Mouse (Mus musculus): ENCODE measurements around the gene Maneal.

The Maneal gene

DNA sequence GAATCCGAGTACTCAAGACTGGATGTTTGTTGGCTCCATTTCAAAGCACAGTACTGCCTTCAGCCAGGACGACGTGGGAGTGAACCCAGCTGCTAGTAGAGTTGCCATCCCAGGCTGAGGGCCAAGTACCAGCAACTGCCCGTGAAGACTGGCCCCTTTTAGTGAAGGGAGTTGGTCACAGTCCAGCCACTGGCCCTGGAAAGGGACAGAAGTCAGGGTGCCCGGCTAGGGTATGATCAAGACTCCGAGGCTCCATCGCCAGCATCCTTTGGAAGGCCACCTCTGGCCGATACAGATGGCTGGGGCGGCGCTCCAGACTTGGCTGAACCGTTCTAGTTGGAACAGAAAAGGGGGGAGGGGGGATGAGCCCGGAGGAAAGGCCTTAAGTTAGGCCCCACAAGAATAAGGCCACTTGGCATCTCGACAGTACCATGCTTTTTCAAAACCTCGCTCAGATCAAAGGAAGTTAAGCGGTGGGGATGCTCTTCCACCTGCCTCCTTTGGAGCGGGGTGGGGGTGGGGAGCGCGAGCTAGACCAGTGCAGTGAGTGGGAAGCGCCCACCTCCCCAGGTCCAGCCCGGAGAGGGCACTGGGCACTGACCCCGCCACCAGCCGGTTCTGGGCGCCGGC lies 12.2 kb downstream of the Maneal start:
- DNase-seq (ENCODE audit: low read depth, low spot score), result no peak

DNA sequence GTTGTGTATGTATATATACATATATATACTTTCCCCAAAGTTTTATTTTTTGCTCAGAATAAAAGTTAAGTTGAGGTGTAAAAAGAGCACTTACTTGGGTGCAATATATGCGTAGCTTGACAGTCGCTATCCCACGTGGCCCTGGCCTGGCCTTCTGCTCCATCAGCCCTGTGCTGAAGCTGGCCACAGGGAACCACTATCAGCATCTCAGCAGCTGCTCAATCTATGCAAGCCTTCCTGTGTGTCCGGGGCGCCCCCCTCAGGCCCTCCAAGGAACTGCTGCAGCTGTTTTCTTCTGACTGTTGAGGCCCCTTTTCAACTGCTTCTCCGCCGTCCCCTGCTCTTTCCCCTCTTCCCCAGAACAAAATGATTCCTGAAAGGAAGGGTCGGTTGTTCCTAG lies 14.4 kb downstream of the Maneal start:
- DNase-seq (ENCODE audit: low read depth, low spot score), result peak; percentile 83

DNA sequence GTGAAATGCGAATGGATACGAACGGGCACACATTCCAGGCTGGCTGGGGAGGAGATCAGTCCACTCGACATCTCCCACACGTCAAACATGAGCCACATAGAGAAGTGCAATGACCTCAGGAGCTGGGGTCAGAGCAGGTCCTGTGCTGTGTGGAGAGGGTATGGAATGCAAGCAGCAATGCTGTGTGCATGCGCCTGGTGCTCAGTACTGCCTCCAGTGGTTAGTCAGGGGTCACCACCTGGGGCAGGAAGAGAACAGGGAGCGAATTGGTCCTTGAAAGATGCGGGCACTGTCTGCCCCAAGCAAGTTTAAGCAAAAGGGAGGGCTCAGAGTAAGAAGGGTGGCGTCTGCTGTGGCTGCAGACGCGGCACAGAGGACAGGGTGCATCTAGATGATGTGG lies 18.5 kb downstream of the Maneal start:
- peak; percentile 70 for DNase-seq (ENCODE audit: low read depth, low spot score)

DNA sequence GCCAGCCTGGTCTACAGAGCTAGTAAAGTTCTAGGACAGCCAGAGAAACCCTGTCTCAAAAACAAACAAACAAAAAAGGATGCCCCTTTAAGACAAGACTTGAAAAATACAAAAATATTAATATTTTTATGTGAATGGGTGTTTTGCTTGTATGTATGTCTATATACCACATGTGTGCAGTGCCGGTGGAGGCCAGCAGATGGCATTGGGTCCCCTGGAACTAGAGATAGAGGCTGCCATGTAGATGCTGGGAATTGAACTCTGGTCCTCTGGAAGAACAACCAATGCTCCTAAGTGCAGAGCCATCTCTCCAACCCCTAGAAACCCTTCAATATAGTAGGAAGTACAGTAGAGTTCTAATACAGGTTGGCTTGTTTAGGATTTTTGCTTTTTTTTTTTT lies 21.0 kb downstream of the Maneal start:
- DNase-seq (ENCODE audit: low read depth, low spot score), result peak; percentile 47

DNA sequence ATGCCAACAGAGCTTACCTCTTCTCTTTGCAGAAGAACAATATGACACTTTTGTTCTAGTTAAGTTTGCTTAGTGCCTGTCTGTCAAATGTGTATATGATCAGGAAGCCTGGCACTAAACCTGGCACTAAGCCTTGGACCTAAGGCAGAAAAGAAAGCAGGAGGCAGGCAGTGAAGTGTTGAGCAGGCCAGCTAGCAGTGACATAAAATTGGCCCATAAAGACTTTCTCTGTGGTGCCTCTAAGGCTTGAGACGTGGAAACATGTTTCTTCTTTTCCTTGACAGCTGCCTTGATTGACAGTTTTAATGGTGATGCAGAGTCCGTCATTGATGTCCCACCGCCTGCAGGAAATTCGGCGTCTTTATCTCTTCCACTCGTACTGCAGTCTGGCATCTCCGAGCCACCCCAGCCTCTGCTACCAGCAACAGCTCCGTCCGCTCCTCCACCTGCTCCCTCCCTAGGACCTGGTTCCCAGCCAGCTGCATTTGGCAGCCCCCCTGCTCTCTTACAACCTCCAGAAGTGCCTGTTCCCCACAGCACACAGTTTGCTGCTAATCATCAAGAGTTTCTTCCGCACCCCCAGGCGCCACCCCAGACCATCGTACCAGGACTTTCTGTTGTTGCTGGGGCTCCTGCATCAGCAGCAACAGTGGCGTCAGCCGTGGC lies 23.8 kb downstream of the Maneal start:
- DNase-seq (ENCODE audit: low read depth, low spot score), result no peak

DNA sequence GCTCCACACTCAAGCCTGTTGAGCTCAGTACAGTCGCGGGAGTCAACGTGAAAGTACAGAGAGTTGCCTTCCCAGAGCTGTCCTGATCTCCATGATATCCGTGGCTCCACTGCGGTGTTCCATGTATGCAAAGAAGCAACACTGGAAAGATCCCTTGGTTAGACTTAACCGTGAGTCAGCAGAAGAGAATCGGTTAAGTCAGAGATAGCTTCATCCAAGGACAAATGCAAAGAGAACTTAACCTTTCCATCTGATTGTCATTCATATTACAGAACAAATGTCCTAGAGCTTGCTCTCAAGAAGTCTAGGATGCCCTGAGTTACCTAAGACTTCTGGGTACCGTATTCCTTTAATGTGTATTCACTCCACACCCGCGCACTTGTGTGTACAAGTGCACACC lies 29.2 kb downstream of the Maneal start:
- no peak for DNase-seq (ENCODE audit: low read depth, low spot score)

DNA sequence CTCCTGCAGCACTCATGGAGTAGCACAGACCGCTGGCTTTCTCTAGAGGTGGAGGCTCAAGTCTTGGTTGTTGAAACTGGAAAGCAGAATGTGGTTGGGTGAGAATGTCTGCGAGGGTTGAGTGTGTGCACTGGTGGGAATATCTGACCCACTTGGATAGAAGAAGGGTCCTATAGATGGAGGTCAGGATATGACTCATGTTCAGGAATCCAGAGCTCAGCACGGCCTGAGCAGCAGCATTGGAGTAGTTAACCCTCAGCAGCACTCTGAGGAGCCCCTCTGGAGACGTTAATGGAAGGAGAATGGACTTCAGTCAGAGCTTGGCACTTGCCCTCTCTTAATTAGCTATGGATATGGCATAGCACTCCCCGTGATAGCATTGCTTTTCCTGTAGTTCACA lies 32.3 kb downstream of the Maneal start:
- no peak for DNase-seq (ENCODE audit: low read depth, low spot score)

DNA sequence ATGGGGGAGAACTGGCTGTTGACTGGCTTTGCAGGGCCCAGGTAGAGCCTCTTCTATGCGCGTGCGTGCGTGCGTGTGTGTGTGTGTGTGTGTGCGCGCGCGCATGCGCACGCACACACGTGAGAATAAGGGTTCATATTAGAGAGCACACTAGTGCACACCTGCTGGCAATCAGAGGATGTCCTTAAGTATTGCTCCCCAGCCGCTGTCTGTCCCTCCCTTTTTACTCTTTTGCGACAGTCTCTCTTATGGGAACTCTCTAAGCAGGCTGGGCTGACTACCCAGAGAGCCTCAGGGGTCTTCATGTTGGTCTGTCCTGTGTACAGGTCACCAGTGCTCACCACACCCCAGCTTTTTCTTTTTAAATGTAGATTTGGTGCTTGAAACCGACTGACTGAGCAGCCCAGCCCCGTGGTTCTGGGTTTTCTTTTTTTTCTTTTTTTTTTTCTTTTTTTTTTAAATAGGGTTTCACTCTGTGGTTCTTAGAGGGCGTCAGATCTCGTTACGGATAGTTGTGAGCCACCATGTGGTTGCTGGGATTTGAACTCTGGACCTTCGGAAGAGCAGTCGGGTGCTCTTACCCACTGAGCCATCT lies 36.5 kb downstream of the Maneal start:
- no peak for DNase-seq (ENCODE audit: low read depth, low spot score)

DNA sequence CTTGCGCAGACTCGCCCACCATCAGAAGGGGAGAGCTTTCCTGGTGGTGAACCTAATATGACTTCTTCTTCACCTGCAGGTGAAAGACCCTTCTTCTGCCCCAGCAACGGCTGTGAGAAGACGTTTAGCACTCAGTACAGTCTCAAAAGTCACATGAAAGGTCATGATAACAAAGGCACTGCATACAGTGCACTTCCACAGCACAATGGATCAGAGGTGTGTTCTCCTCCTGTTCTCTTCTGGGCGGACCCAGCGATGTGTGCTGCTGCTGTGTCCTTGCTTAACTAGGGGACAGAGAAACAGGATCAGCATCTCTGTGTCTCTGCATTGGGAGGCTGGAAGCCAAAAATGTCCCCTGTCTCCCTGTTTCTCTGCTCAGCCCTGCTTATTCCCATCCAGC lies 37.0 kb downstream of the Maneal start:
- no peak for DNase-seq (ENCODE audit: low read depth, low spot score)

DNA sequence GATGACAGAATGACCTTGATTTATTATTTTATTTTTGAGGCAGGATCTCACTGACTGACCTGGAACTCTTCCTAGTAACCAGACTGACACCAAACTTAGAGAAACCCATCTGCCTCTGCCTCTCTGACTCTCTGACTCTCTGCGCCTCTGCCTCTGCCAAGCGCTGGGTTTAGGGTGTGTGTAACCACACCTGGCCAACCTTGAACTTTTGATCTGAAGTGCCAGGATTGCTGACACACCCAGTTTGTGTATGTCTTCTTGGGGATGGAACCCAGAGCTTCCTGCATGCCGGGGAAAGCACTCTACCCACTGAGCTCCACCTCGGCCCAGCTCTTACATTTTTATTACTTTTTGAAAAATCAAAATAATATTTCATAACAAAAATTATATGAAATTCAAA lies 43.1 kb downstream of the Maneal start:
- no peak for DNase-seq (ENCODE audit: low read depth, low spot score)

DNA sequence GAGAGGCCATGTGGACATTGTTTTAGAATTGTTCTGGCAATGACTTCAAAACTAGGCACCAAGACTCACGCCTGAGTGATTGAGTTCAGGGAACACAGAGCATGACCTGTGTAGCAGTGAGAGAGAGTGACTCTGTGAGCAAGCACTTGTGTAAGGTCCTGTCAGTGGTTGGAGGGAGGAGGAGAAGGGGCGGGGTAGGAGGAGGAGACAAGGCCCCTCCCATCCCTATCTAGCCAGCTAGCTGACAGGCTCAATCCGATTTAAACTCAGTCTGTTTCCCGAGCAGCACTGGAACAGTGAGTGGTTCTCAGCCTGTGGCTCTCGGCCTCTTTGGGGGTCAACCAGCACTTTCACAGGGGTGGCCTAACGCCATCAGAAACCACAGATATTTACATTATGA lies 44.2 kb downstream of the Maneal start:
- no peak for DNase-seq (ENCODE audit: low read depth, low spot score)

DNA sequence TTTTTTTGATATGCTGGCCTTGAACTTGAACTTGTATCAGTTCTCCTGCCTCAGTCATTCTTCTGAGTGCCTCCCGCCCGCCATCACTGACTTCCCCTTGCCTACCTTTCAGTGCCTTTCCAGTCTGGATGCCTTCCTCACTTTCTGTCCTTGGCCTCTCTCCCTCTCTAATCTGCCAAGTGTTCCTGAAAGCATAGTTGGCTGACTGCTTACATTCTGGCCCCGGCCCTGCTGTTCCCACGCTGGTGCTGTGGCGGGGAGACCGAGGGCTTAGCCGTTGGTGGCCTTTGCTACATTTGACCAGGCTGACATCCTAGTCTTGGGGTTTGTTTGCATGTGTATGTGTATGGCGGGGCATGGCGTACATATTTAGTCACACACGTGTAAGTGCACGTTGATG lies 46.1 kb downstream of the Maneal start:
- no peak for DNase-seq (ENCODE audit: low read depth, low spot score)

DNA sequence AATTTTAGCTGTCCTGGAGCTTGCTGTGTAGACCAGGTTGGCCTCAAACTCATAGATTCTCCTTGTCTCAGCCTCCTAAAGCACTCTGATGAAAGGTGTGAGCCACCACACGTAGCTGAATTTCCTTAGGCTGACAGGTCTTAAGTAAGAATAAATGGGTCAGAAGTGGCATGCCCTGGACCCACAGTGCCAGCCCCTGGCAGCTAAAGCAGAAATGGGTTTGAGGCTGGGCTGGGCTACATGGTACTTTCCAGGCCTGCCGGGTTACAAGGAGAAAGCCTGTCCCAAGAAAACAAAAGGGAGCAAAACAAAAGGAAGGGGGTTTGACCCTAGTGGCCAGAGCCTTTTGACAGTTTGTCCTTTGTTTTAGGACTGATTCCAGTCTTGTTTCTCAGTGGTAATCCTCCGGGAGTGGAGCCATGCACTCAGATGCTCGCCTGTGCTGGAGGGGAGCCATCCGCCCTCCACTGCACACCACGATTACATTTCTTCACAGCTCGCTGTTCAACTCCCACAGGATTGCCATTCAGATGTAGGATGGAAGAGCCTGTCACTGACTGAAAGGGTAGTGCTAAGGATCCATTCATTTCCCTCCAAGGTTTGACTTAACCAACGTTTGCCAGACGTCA lies 50.5 kb downstream of the Maneal start:
- no peak for DNase-seq (ENCODE audit: low read depth, low spot score)

DNA sequence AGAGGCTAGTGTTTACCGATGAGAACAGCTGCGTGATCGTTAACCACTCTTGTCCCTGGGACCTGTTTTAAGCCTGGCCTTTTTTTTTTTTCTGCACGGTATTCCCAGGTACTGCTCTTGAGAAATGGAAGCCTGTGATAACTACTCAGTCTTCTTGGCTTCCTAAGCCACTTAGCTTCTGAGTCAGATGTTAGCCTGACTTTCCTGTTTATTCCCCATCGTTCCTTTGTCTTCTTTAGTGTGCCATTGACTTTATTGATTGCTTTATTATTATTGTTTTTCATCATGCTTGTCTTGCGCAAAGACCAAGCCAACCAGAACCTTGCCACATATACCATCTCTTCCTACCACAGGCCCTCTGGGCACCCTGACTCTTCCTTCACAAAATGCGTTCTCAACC lies 51.9 kb downstream of the Maneal start:
- DNase-seq (ENCODE audit: low read depth, low spot score), result no peak

DNA sequence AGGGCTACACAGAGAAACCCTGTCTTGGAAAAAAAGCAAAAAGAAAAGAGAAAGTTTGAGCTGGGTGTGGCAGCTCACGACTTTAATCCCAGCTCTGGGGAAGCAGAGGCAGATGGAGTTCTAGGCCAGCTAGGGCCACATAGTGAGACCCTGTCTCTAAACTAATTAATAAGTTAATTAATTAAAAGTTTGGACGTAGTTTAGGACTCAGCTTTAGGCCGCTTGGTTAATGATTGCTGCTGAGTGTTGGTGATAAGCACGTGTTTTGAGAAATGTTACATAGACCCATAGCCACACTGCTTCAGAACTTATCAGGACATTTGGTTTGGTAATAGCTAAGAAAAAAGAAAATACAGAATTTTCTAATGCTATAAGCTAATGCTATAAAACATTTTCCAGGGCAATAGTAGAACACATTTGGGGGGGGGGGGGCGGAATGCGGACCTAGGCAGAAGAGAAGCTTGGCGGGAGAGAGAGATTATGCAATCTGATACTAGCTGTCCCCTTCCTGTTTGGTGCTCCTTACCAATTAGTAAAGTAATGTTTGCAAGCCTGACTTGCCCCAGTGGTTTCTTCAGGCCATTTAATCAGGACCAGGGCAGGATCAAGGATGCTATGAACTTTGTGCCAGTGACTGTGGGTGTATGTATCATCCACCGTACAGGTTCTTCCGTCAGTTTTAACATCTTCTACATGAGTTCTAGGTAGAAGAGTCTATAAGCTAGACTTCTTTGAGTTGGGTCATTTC lies 52.7 kb downstream of the Maneal start:
- DNase-seq (ENCODE audit: low read depth, low spot score), result no peak

DNA sequence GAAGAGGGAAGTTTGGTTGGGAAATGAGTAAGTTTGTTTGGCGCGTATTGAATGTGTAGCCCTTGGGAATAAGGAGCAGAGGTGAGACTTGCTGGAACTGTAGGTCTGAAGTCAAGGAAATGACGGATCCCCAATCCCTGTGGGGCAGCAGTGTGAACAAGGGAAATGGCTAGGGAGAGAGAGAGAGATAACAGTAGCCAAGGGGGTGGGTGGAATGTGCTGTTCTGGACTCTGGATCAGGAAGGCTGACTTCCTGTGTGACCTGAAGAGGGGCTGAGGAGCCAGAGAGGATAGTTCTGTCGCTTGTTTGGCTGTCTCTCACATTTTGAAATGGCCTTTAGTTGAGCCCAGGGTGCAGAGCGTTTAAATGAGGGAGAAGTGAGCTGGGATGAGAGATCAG lies 53.5 kb downstream of the Maneal start:
- DNase-seq (ENCODE audit: low read depth, low spot score), result no peak
